Mouse (Mus musculus): ENCODE results near the gene Pank4. TPM values are rescaled to one million over a fixed set of nuclear protein-coding genes. Genes with fewer than 3 reads are reported as not detected.

Pank4 gene
- polyA plus RNA-seq, 2 experiments: 19.5 to 32.5 TPM

- WGBS (ENCODE audit: insufficient replicate concordance): 57% methylated on average over 8 of the region's 8 CpGs
- Histone ChIP-seq H3K9ac (replicated peaks) (no peak overlapping the region), H3K9me3 (ENCODE audit: control insufficient read depth, low read length) (no peaks in the 10 kb centered on the region), H3K27ac (no peak overlapping the region), H3K27me3 (ENCODE audit: control insufficient read depth, insufficient read depth, low read length) (no peaks in the 10 kb centered on the region; the same call in 1 of the 2 replicates), H3K4me3 (ENCODE audit: insufficient read depth in 1 of 2, low read depth in 2 of 2, low read length in 2 of 2) (no peak overlapping the region), H3K36me3 (replicated peaks; ENCODE audit: control insufficient read depth, insufficient read depth, low read depth) (no peaks in the 10 kb centered on the region), H3K4me2 (ENCODE audit: low read depth) (no peak overlapping the region), H3K4me1 (replicated peaks; ENCODE audit: control insufficient read depth in 2 of 2, insufficient read depth in 2 of 2, low read length in 1 of 2) (no peaks in the 10 kb centered on the region)
- TF ChIP-seq EP300 (IDR thresholded peaks at IDR 0.05; ENCODE audit: low read depth) (no peak), CTCF (IDR thresholded peaks at IDR 0.05; ENCODE audit: low read depth) (no peak)
- no peak for ATAC-seq (ENCODE audit: insufficient read depth)
- no peak for DNase-seq (ENCODE audit: low read depth in 3 of 3, low spot score in 3 of 3)
These were observed 27.2 kb upstream of the Pank4 start for GRCm38 (mm10) chr4:154936542-154937255.

- H3K4me3 ChIP-seq (ENCODE audit: insufficient read depth in 1 of 2, low read depth in 2 of 2, low read length in 2 of 2): no peak overlapping the region
- TF ChIP-seq EP300 (IDR thresholded peaks at IDR 0.05; ENCODE audit: low read depth): no peak
- TF ChIP-seq CTCF (IDR thresholded peaks at IDR 0.05; ENCODE audit: low read depth): no peak
- no peaks in the 10 kb centered on the region for H3K4me1 ChIP-seq (replicated peaks; ENCODE audit: control insufficient read depth in 2 of 2, insufficient read depth in 2 of 2, low read length in 1 of 2)
- no peak for ATAC-seq (ENCODE audit: insufficient read depth)
- WGBS (ENCODE audit: insufficient replicate concordance): 61% methylated on average over 1 of the region's 1 CpGs
- H3K27ac ChIP-seq: no peak overlapping the region
- no peaks in the 10 kb centered on the region; the same call in 1 of the 2 replicates for H3K27me3 ChIP-seq (ENCODE audit: control insufficient read depth, insufficient read depth, low read length)
- H3K9me3 ChIP-seq (ENCODE audit: control insufficient read depth, low read length): no peaks in the 10 kb centered on the region
- H3K9ac ChIP-seq (replicated peaks): no peak overlapping the region
- no peak for DNase-seq (ENCODE audit: low read depth in 3 of 3, low spot score in 3 of 3)
- no peaks in the 10 kb centered on the region for H3K36me3 ChIP-seq (replicated peaks; ENCODE audit: control insufficient read depth, insufficient read depth, low read depth)
- H3K4me2 ChIP-seq (ENCODE audit: low read depth): no peak overlapping the region
These were observed 26.2 kb upstream of the Pank4 start for GRCm38 (mm10) chr4:154937746-154938145.

GRCm38 (mm10) chr4:154940156-154940555, 23.8 kb upstream of the Pank4 start:
- Histone ChIP-seq H3K9me3 (ENCODE audit: control insufficient read depth, low read length) (no peaks in the 10 kb centered on the region), H3K27ac (no peak overlapping the region), H3K27me3 (ENCODE audit: control insufficient read depth, insufficient read depth, low read length) (no peaks in the 10 kb centered on the region; the same call in 1 of the 2 replicates), H3K36me3 (replicated peaks; ENCODE audit: control insufficient read depth, insufficient read depth, low read depth) (no peaks in the 10 kb centered on the region), H3K4me2 (ENCODE audit: low read depth) (no peak overlapping the region), H3K9ac (replicated peaks) (no peak overlapping the region), H3K4me1 (replicated peaks; ENCODE audit: control insufficient read depth in 2 of 2, insufficient read depth in 2 of 2, low read length in 1 of 2) (peaks cover 5 to 6% of the 10 kb centered on the region in 2 experiments), H3K4me3 (ENCODE audit: insufficient read depth in 1 of 2, low read depth in 2 of 2, low read length in 2 of 2) (no peak overlapping the region)
- TF ChIP-seq CTCF (IDR thresholded peaks at IDR 0.05; ENCODE audit: low read depth) (no peak), EP300 (IDR thresholded peaks at IDR 0.05; ENCODE audit: low read depth) (no peak)
- WGBS (ENCODE audit: insufficient replicate concordance): 68% methylated on average over 2 of the region's 2 CpGs
- ATAC-seq (ENCODE audit: insufficient read depth) (no peak), DNase-seq (ENCODE audit: low read depth in 3 of 3, low spot score in 3 of 3) (no peak)

GRCm38 (mm10) chr4:154941831-154942230, 22.1 kb upstream of the Pank4 start:
- Histone ChIP-seq H3K36me3 (replicated peaks; ENCODE audit: control insufficient read depth, insufficient read depth, low read depth) (no peaks in the 10 kb centered on the region), H3K9ac (replicated peaks) (no peak overlapping the region)
- TF ChIP-seq EP300 (IDR thresholded peaks at IDR 0.05; ENCODE audit: low read depth) (no peak), CTCF (IDR thresholded peaks at IDR 0.05; ENCODE audit: low read depth) (no peak)

GRCm38 (mm10) chr4:154942632-154943322, 21.1 kb upstream of the Pank4 start:
- Histone ChIP-seq H3K4me3 (ENCODE audit: insufficient read depth in 1 of 2, low read depth in 2 of 2, low read length in 2 of 2) (no peak overlapping the region), H3K4me2 (ENCODE audit: low read depth) (no peak overlapping the region), H3K36me3 (replicated peaks; ENCODE audit: control insufficient read depth, insufficient read depth, low read depth) (no peaks in the 10 kb centered on the region), H3K4me1 (replicated peaks; ENCODE audit: control insufficient read depth in 2 of 2, insufficient read depth in 2 of 2, low read length in 1 of 2) (peaks cover 5 to 7% of the 10 kb centered on the region in 2 experiments), H3K27ac (no peak overlapping the region), H3K9me3 (ENCODE audit: control insufficient read depth, low read length) (no peaks in the 10 kb centered on the region), H3K9ac (replicated peaks) (no peak overlapping the region), H3K27me3 (ENCODE audit: control insufficient read depth, insufficient read depth, low read length) (peaks cover 4% of the 10 kb centered on the region)
- 75% methylated on average over 10 of the region's 10 CpGs for WGBS (ENCODE audit: insufficient replicate concordance)
- DNase-seq (ENCODE audit: low read depth in 3 of 3, low spot score in 3 of 3): no peak
- no peak for ATAC-seq (ENCODE audit: insufficient read depth)
- no peak for TF ChIP-seq CTCF (IDR thresholded peaks at IDR 0.05; ENCODE audit: low read depth)
- no peak for TF ChIP-seq EP300 (IDR thresholded peaks at IDR 0.05; ENCODE audit: low read depth)

More at GRCm38 (mm10) chr4:154941831-154942230, 22.1 kb upstream of the Pank4 start:
- H3K4me1 ChIP-seq (replicated peaks; ENCODE audit: control insufficient read depth in 2 of 2, insufficient read depth in 2 of 2, low read length in 1 of 2): peaks cover 5 to 7% of the 10 kb centered on the region in 2 experiments
- H3K27ac ChIP-seq: no peak overlapping the region
- H3K4me3 ChIP-seq (ENCODE audit: insufficient read depth in 1 of 2, low read depth in 2 of 2, low read length in 2 of 2): no peak overlapping the region
- no peak overlapping the region for H3K4me2 ChIP-seq (ENCODE audit: low read depth)
- DNase-seq (ENCODE audit: low read depth in 3 of 3, low spot score in 3 of 3) (no peak), ATAC-seq (ENCODE audit: insufficient read depth) (no peak)
- 77% methylated on average over 5 of the region's 5 CpGs for WGBS (ENCODE audit: insufficient replicate concordance)
- peaks cover 4% of the 10 kb centered on the region for H3K27me3 ChIP-seq (ENCODE audit: control insufficient read depth, insufficient read depth, low read length)
- no peaks in the 10 kb centered on the region for H3K9me3 ChIP-seq (ENCODE audit: control insufficient read depth, low read length)
